Mouse (Mus musculus) stomach, embryonic 15.5 days (tissue): ENCODE measurements around the gene Taar7f. TPM values are rescaled to one million over a fixed set of nuclear protein-coding genes. Genes with fewer than 3 reads are reported as not detected.
"Not testable (repeated sequence)": the region's sequence is repeated elsewhere in the genome, so short reads cannot be mapped to it uniquely, and the experiment has no call there.

Experiments
- ATAC-seq: fragments of 200-750 bp; cut with Nextera tagmentation; 2 replicates; pipeline ENCODE4 v1.8.0; 2017; ENCODE audit warnings: low read depth, moderate number of reproducible peaks, moderate TSS enrichment; ENCODE audit not compliant: insufficient read depth, low FRiP score
- H3K27ac ChIP-seq: fragments of 300-500 bp; sonication (generic); 2 replicates; pipeline ENCODE4 v1.5.1; 2015; ENCODE audit warnings: mild to moderate bottlenecking, inconsistent platforms
- H3K27me3 ChIP-seq: fragments of 300-500 bp; sonication (generic); replicated peaks from 2 replicates; pipeline ENCODE4 v1.6.1; 2015; ENCODE audit warnings: inconsistent platforms
- H3K36me3 ChIP-seq: fragments of 300-500 bp; sonication (generic); 2 replicates; pipeline ENCODE4 v1.6.1; 2015; ENCODE audit warnings: inconsistent platforms
- H3K4me1 ChIP-seq: fragments of 300-500 bp; sonication (generic); 2 replicates; pipeline ENCODE4 v1.6.1; 2015; ENCODE audit warnings: inconsistent platforms
- H3K4me2 ChIP-seq: fragments of 300-500 bp; sonication (generic); 2 replicates; pipeline ENCODE4 v1.6.1; 2015; ENCODE audit warnings: mild to moderate bottlenecking, inconsistent platforms
- H3K4me3 ChIP-seq: fragments of 300-500 bp; sonication (generic); replicated peaks from 2 replicates; pipeline ENCODE4 v1.5.1; 2015; ENCODE audit warnings: inconsistent platforms
- H3K9ac ChIP-seq: fragments of 300-500 bp; sonication (generic); 2 replicates; pipeline ENCODE4 v1.6.1; 2015; ENCODE audit warnings: inconsistent platforms
- H3K9me3 ChIP-seq: fragments of 300-500 bp; sonication (generic); 2 replicates; pipeline ENCODE4 v1.6.1; 2016; ENCODE audit warnings: inconsistent platforms
- WGBS: fragments of 180-500 bp; shearing (Covaris S2); methylation state at CpG from one replicate; pipeline ENCODE4 v1.1.7; 2015; 5-methylcytosine and 5-hydroxymethylcytosine counted together
- polyA plus RNA-seq: library from polyadenylated mRNA; unstranded; fragments of >200 nt; fragmentation: Nextera tagmentation; extraction: Ambion mirVana; gene quantifications from 2 replicates; pipeline ENCODE4 v1.2.1, GENCODE M21; 2015

Gene Taar7f
- polyA plus RNA-seq: not detected in 2 replicates

DNA sequence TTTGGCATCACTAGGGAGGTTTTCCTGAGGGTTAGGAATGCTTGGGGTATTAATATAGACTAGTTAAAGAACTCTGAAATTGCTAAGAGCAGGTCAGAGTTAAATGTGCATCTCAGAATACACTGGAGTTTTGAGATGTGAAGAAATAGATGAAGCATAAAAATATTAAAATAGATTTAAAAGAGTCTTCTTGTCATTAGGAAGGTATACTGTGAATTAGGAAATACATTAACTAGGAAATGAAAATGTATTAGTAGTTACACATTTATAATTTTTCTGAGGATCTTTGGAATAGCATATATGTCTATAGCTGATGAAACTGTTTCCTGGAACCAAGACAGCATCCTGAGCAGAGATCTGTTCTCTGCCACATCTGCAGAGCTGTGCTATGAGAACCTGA lies at the start of gene Taar7f:
TSS of gene Taar7f (plus strand) at position 301 of the 400 bp plus-strand sequence.
- no peak for ATAC-seq
- Histone ChIP-seq H3K27me3 (no peaks in the 10 kb centered on the region), H3K4me2 (no peak within 1 kb of the TSS), H3K4me1 (no peaks in the 10 kb centered on the region), H3K4me3 (no peak within 1 kb of the TSS), H3K36me3 (no peaks in the 10 kb centered on the region), H3K27ac (no peak within 1 kb of the TSS), H3K9me3 (no peaks in the 10 kb centered on the region), H3K9ac (no peak within 1 kb of the TSS)

DNA sequence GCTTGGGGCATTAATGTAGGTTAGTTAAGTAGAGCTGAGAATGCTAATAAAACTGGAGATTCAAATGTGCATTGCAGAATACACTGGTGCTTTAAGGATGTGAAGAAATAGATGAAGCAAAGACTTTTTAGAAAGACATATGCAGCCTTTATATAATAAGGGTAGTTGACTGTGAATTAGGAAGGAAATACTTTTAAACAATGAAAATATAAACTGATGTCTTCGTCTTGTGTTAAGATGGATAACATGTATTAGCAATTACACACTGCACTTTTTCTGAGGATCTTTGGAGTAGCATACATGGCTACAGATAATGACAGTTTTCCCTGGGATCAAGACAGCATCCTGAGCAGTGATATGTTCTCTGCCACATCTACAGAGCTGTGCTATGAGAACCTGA lies 49.7 kb upstream of the Taar7f start, which contains the start of gene Taar7b:
TSS of gene Taar7b (plus strand) at position 301 of the 400 bp plus-strand sequence.
- Histone ChIP-seq H3K36me3 (no peaks in the 10 kb centered on the region), H3K27ac (no peak within 1 kb of the TSS), H3K4me2 (no peak within 1 kb of the TSS)

DNA sequence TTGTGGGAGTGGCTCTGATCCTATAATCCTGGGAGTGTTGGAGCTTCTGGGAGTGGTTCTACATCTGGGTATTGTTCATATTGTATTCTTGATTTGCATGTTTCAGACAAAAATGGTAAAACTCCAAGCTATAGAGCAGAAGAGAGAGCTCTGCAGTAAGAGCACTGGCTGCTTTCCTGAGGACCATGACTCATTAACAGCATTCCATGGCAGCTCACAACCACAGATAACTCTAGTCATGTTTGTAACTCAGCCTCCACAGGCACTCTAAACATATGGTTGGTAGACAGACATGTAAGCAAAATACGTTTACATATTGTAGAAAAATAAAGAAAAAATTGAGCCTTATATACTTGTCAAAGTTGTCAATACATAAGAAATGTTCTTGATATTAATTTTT lies 42.9 kb upstream of the Taar7f start:
- no peak overlapping the region for H3K4me3 ChIP-seq
- no peaks in the 10 kb centered on the region for H3K9me3 ChIP-seq
- H3K9ac ChIP-seq: no peak overlapping the region
- H3K36me3 ChIP-seq: no peaks in the 10 kb centered on the region
- no peak for ATAC-seq
- 73% methylated on average over 1 of the region's 1 CpGs for WGBS
- no peak overlapping the region for H3K4me2 ChIP-seq
- H3K4me1 ChIP-seq: no peaks in the 10 kb centered on the region
- H3K27ac ChIP-seq: no peak overlapping the region
- no peaks in the 10 kb centered on the region for H3K27me3 ChIP-seq

More for the DNA sequence above, 49.7 kb upstream of the Taar7f start, which contains the start of gene Taar7b:
- Histone ChIP-seq H3K9me3 (no peaks in the 10 kb centered on the region), H3K4me3 (no peak within 1 kb of the TSS), H3K4me1 (no peaks in the 10 kb centered on the region), H3K27me3 (no peaks in the 10 kb centered on the region), H3K9ac (no peak within 1 kb of the TSS)
- 60% methylated on average over 1 of the region's 1 CpGs for WGBS
- no peak for ATAC-seq

GRCm38 (mm10) chr10:24007034-24007433 lies 42.3 kb upstream of the Taar7f start:
- Histone ChIP-seq H3K9ac (no peak overlapping the region), H3K4me2 (no peak overlapping the region), H3K4me1 (no peaks in the 10 kb centered on the region), H3K9me3 (no peaks in the 10 kb centered on the region), H3K27me3 (no peaks in the 10 kb centered on the region), H3K4me3 (no peak overlapping the region), H3K27ac (no peak overlapping the region), H3K36me3 (no peaks in the 10 kb centered on the region)
- ATAC-seq: no peak; the same call in 1 of the 2 replicates
- WGBS: 28% methylated on average over 2 of the region's 2 CpGs

GRCm38 (mm10) chr10:24008143-24008542 lies 41.2 kb upstream of the Taar7f start:
- no peak for ATAC-seq
- 82% methylated on average over 1 of the region's 1 CpGs for WGBS
- Histone ChIP-seq H3K4me1 (no peaks in the 10 kb centered on the region), H3K27me3 (no peaks in the 10 kb centered on the region), H3K36me3 (no peaks in the 10 kb centered on the region), H3K9ac (no peak overlapping the region), H3K4me3 (no peak overlapping the region), H3K27ac (no peak overlapping the region), H3K4me2 (no peak overlapping the region), H3K9me3 (no peaks in the 10 kb centered on the region)

DNA sequence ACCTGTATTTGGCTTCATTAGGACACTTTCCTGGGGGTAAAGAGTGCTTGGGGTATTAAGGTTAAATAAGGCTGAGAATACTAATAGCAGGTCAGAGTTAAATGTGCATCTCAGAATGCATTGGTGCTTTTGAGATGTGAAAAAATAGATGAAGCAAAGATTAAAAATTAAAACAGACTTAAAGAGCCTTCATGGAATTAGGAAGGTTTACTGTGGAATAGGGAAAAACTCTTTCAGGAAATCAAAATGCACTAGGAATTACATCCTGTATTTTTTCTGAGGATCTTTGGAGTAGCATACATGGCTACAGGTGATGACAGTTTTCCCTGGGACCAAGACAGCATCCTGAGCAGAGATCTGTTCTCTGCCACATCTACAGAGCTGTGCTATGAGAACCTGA lies 22.4 kb upstream of the Taar7f start, which contains the start of gene Taar7d:
TSS of gene Taar7d (plus strand) at position 301 of the 400 bp plus-strand sequence.
- no peaks in the 10 kb centered on the region for H3K36me3 ChIP-seq

GRCm38 (mm10) chr10:24031347-24031746 lies 18.0 kb upstream of the Taar7f start:
- no peak overlapping the region for H3K4me3 ChIP-seq
- no peaks in the 10 kb centered on the region for H3K9me3 ChIP-seq
- H3K27me3 ChIP-seq: no peaks in the 10 kb centered on the region
- no peak overlapping the region for H3K9ac ChIP-seq
- H3K4me2 ChIP-seq: no peak overlapping the region
- no peaks in the 10 kb centered on the region for H3K4me1 ChIP-seq
- H3K27ac ChIP-seq: no peak overlapping the region
- H3K36me3 ChIP-seq: no peaks in the 10 kb centered on the region
- no peak for ATAC-seq

More for the DNA sequence above, 22.4 kb upstream of the Taar7f start, which contains the start of gene Taar7d:
- Histone ChIP-seq H3K9ac (no peak within 1 kb of the TSS), H3K9me3 (no peaks in the 10 kb centered on the region), H3K27me3 (no peaks in the 10 kb centered on the region), H3K4me2 (no peak within 1 kb of the TSS), H3K27ac (no peak within 1 kb of the TSS), H3K4me3 (no peak within 1 kb of the TSS), H3K4me1 (no peaks in the 10 kb centered on the region)
- no peak for ATAC-seq

GRCm38 (mm10) chr10:24037314-24037713 lies 12.0 kb upstream of the Taar7f start, which contains the start of gene Taar7e:
TSS of gene Taar7e (plus strand) at chr10:24037614.
- WGBS: 89% methylated on average over 2 of the region's 2 CpGs
- Histone ChIP-seq H3K9ac (no peak within 1 kb of the TSS), H3K27me3 (no peaks in the 10 kb centered on the region), H3K27ac (no peak within 1 kb of the TSS), H3K4me2 (no peak within 1 kb of the TSS), H3K36me3 (no peaks in the 10 kb centered on the region), H3K4me1 (no peaks in the 10 kb centered on the region), H3K9me3 (no peaks in the 10 kb centered on the region), H3K4me3 (no peak within 1 kb of the TSS)
- ATAC-seq: no peak

DNA sequence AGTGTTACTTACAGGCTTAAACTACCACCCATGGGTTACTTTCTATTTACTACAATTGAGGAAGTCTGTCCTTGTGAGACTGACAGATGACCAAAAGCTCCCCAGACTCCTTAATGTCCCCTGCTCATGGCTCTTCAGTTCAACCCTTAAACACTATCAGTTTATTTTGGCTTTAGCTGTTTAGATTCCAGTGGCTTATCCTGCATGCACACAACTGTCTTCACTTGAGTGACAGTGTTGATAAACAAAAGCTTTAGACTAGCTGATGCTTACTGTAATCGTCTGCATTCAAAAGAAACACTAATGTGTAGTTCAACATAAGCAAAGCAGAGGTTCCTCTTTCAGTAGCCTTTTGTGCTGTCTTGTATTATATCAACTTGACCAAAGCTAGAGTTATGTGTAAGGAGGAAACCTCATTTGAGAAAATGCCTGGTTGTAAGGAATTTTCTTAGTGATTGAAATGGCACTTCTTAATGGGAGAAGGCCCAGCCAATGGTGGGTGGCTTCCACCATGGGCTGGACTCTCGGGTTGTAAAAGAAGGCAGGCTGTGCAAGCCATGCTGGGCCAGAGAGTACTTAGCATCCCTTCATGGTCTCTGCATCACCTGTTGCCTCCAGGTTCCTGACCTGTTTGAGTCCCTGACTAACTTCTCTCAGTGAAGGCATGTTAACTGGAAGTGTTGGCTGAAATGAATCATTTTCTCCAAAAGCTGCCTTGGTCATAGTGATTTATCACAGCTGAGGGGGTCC lies 9.0 kb upstream of the Taar7f start:
- 27% methylated on average over 2 of the region's 2 CpGs for WGBS
- no peak overlapping the region for H3K4me2 ChIP-seq

GRCm38 (mm10) chr10:24052039-24052438 lies 2.7 kb downstream of the Taar7f start:
- no peaks in the 10 kb centered on the region for H3K4me1 ChIP-seq
- no peak for ATAC-seq
- WGBS: 38% methylated on average over 5 of the region's 5 CpGs
- H3K9me3 ChIP-seq: no peaks in the 10 kb centered on the region
- H3K4me2 ChIP-seq: no peak overlapping the region
- H3K27me3 ChIP-seq: no peaks in the 10 kb centered on the region
- no peaks in the 10 kb centered on the region for H3K36me3 ChIP-seq
- H3K9ac ChIP-seq: no peak overlapping the region
- H3K27ac ChIP-seq: no peak overlapping the region
- no peak overlapping the region for H3K4me3 ChIP-seq

More for the DNA sequence above, 9.0 kb upstream of the Taar7f start:
- ATAC-seq: no peak
- no peaks in the 10 kb centered on the region for H3K27me3 ChIP-seq
- H3K9ac ChIP-seq: no peak overlapping the region
- no peak overlapping the region for H3K27ac ChIP-seq
- H3K36me3 ChIP-seq: no peaks in the 10 kb centered on the region
- H3K4me3 ChIP-seq: no peak overlapping the region
- H3K4me1 ChIP-seq: no peaks in the 10 kb centered on the region
- H3K9me3 ChIP-seq: no peaks in the 10 kb centered on the region

DNA sequence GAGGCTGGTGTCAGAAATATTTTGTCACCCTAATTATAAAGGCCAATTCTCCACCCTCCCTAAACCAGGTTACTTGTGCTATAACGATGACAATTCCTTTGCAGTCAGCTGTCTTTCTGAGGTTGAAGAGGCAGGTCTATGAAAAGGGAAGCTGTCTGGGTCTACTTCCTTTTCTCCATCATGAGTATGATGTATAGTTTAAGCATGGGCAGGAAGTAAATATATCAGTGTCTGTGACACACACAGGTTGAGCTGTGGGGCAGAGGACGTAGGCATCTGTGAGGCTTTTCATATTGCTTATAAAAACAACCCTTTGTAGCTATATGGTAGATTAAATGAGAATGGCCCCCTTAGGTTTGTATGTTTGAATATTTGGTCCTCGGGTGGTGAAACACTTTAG lies 9.7 kb downstream of the Taar7f start:
- no peak for ATAC-seq
- no peaks in the 10 kb centered on the region for H3K9me3 ChIP-seq
- no peak overlapping the region for H3K4me2 ChIP-seq
- 75% methylated on average over 3 of the region's 3 CpGs for WGBS
- H3K36me3 ChIP-seq: no peaks in the 10 kb centered on the region
- no peak overlapping the region for H3K9ac ChIP-seq
- no peaks in the 10 kb centered on the region for H3K27me3 ChIP-seq
- no peaks in the 10 kb centered on the region for H3K4me1 ChIP-seq
- no peak overlapping the region for H3K4me3 ChIP-seq
- no peak overlapping the region for H3K27ac ChIP-seq

- WGBS: 45% methylated on average over 2 of the region's 2 CpGs
- ATAC-seq, H3K4me1 ChIP-seq: not testable (repeated sequence)
Observed at GRCm38 (mm10) chr10:24074751-24075150, 25.4 kb downstream of the Taar7f start.

More at GRCm38 (mm10) chr10:24074751-24075150, 25.4 kb downstream of the Taar7f start:
- not testable (repeated sequence) for H3K9ac ChIP-seq, H3K27ac ChIP-seq, H3K9me3 ChIP-seq, H3K36me3 ChIP-seq, H3K4me3 ChIP-seq, H3K27me3 ChIP-seq, H3K4me2 ChIP-seq
